Mouse (Mus musculus): ENCODE data around the gene Tirap. TPM values are rescaled to one million over a fixed set of nuclear protein-coding genes. Genes with fewer than 3 reads are reported as not detected.

The Tirap gene
- polyA plus RNA-seq, 1 experiment: 0.07 TPM

- Histone ChIP-seq H3K9me3 (ENCODE audit: control insufficient read depth, low read length) (no peaks in the 10 kb centered on the region), H3K4me1 (ENCODE audit: control insufficient read depth) (peaks cover 23% of the 10 kb centered on the region), H3K36me3 (ENCODE audit: control insufficient read depth) (peaks cover 61% of the 10 kb centered on the region), H3K4me3 (replicated peaks) (no peak overlapping the region), H3K27me3 (ENCODE audit: control insufficient read depth) (no peaks in the 10 kb centered on the region)
- TF ChIP-seq TAL1 (IDR thresholded peaks at IDR 0.05; ENCODE audit: low read length): no peak
- TF ChIP-seq GATA1 (IDR thresholded peaks at IDR 0.05; ENCODE audit: low read length): no peak
These were observed 60.8 kb downstream of the Tirap start for GRCm38 (mm10) chr9:35139231-35139744.

GRCm38 (mm10) chr9:35138029-35138428 lies 62.1 kb downstream of the Tirap start:
- Histone ChIP-seq H3K4me3 (replicated peaks) (no peak overlapping the region), H3K4me1 (ENCODE audit: control insufficient read depth) (peaks cover 23% of the 10 kb centered on the region), H3K27me3 (ENCODE audit: control insufficient read depth) (no peaks in the 10 kb centered on the region), H3K36me3 (ENCODE audit: control insufficient read depth) (peaks cover 61% of the 10 kb centered on the region), H3K9me3 (ENCODE audit: control insufficient read depth, low read length) (no peaks in the 10 kb centered on the region)
- no peak for TF ChIP-seq TAL1 (IDR thresholded peaks at IDR 0.05; ENCODE audit: low read length)
- no peak for TF ChIP-seq GATA1 (IDR thresholded peaks at IDR 0.05; ENCODE audit: low read length)

- Histone ChIP-seq H3K4me1 (ENCODE audit: control insufficient read depth) (peaks cover 19% of the 10 kb centered on the region), H3K36me3 (ENCODE audit: control insufficient read depth) (peaks cover 79% of the 10 kb centered on the region), H3K4me3 (replicated peaks) (no peak overlapping the region), H3K27me3 (ENCODE audit: control insufficient read depth) (no peaks in the 10 kb centered on the region), H3K9me3 (ENCODE audit: control insufficient read depth, low read length) (no peaks in the 10 kb centered on the region)
- TF ChIP-seq GATA1 (IDR thresholded peaks at IDR 0.05; ENCODE audit: low read length) (no peak), TAL1 (IDR thresholded peaks at IDR 0.05; ENCODE audit: low read length) (no peak)
These were observed 64.5 kb downstream of the Tirap start for GRCm38 (mm10) chr9:35135575-35135974.

Other genes with a start within 250 kb of the Tirap start
- 2.7 and 3.7 TPM in 2 replicates for gene St3gal4, start 81.0 kb downstream of the Tirap start, polyA plus RNA-seq (2012)
- gene Dcps, start 24.2 kb downstream of the Tirap start, polyA plus RNA-seq (2012): 11.0 and 14.3 TPM in 2 replicates
- 0.85 and 0.93 TPM in 2 replicates for gene Srpr, start 116 bp downstream of the Tirap start, polyA plus RNA-seq (2012)
- gene Foxred1, start 10.8 kb upstream of the Tirap start, polyA plus RNA-seq (2012): 0.41 and 0.56 TPM in 2 replicates
- gene Fam118b, start 67.5 kb upstream of the Tirap start, polyA plus RNA-seq (2012): 0.20 and 0.31 TPM in 2 replicates
- 0.07 and 0.16 TPM in 2 replicates for gene Rpusd4, start 67.6 kb upstream of the Tirap start, polyA plus RNA-seq (2012)
- gene Cdon, start 220.8 kb upstream of the Tirap start, polyA plus RNA-seq (2012): not detected in 2 replicates